Mouse (Mus musculus): ENCODE data around the gene Cdkn1c. TPM values are rescaled to one million over a fixed set of nuclear protein-coding genes. Genes with fewer than 3 reads are reported as not detected.

Gene Cdkn1c
- polyA plus RNA-seq, 1 experiment: not detected

- no peak for TF ChIP-seq GATA1 (IDR thresholded peaks at IDR 0.05; ENCODE audit: low read length)
Observed at GRCm38 (mm10) chr7:143428142-143428813, 32.6 kb downstream of the Cdkn1c start.

GRCm38 (mm10) chr7:143419585-143420160, 41.2 kb downstream of the Cdkn1c start:
- TF ChIP-seq GATA1 (IDR thresholded peaks at IDR 0.05; ENCODE audit: low read length): no peak

- TF ChIP-seq GATA1 (IDR thresholded peaks at IDR 0.05; ENCODE audit: low read length): no peak
Observed at GRCm38 (mm10) chr7:143417875-143418274, 43.0 kb downstream of the Cdkn1c start.

GRCm38 (mm10) chr7:143416406-143416805, 44.4 kb downstream of the Cdkn1c start:
- TF ChIP-seq GATA1 (IDR thresholded peaks at IDR 0.05; ENCODE audit: low read length): no peak

GRCm38 (mm10) chr7:143415070-143415469, 45.8 kb downstream of the Cdkn1c start:
- TF ChIP-seq GATA1 (IDR thresholded peaks at IDR 0.05; ENCODE audit: low read length): no peak

GRCm38 (mm10) chr7:143412606-143413005, 48.2 kb downstream of the Cdkn1c start:
- TF ChIP-seq GATA1 (IDR thresholded peaks at IDR 0.05; ENCODE audit: low read length): no peak

- no peak for TF ChIP-seq GATA1 (IDR thresholded peaks at IDR 0.05; ENCODE audit: low read length)
Observed at GRCm38 (mm10) chr7:143408615-143409021, 52.2 kb downstream of the Cdkn1c start.

Other genes starting within 250 kb of the Cdkn1c start
- gene Slc22a18, start 12.7 kb upstream of the Cdkn1c start, polyA plus RNA-seq (2012): 0.65 and 0.99 TPM in 2 replicates
- gene Phlda2, start 42.1 kb upstream of the Cdkn1c start, polyA plus RNA-seq (2012): not detected in 2 replicates
- gene Nap1l4, start 88.1 kb upstream of the Cdkn1c start, polyA plus RNA-seq (2012): 66.4 and 82.6 TPM in 2 replicates
- gene Cars, start 139.0 kb upstream of the Cdkn1c start, polyA plus RNA-seq (2012): 52.3 and 53.8 TPM in 2 replicates
- not detected in 2 replicates for gene Tnfrsf26, start 167.7 kb upstream of the Cdkn1c start, polyA plus RNA-seq (2012)
- not detected in 2 replicates for gene Tnfrsf22, start 188.6 kb upstream of the Cdkn1c start, polyA plus RNA-seq (2012)
- not detected in 2 replicates for gene Tnfrsf23, start 224.8 kb upstream of the Cdkn1c start, polyA plus RNA-seq (2012)

Data from G1E-ER4 (cell line).